Mouse (Mus musculus): ENCODE measurements at regions not wholly inside any gene's neighbourhood (a gene's known extent, or its start where the extent isn't known, plus 50 kb on each side); places are given as distances from the start of the nearest gene placed in this dataset.

GRCm38 (mm10) chr13:99641386-99642165, 125.2 kb upstream of the Map1b start:
- TF ChIP-seq POLR2A (IDR thresholded peaks at IDR 0.05; ENCODE audit: control insufficient read depth, low read depth, low read length) (peak; percentile 85; the same call in 1 of the 2 replicates), CTCF (IDR thresholded peaks at IDR 0.05; ENCODE audit: control insufficient read depth, insufficient read depth, insufficient replicate concordance, low read depth, low read length) (no peak)

All from testis, adult 2 months (tissue).